Mouse (Mus musculus) right cerebral cortex, adult 18-20 months (tissue): ENCODE data around the gene Zfyve26.
A peak's percentile ranks its signal among the peaks of the same experiment; 100 is the strongest.
"Not testable (repeated sequence)": the region's sequence is repeated elsewhere in the genome, so short reads cannot be mapped to it uniquely, and the experiment has no call there.

Experiments
- DNase-seq: peaks from one replicate; pipeline ENCODE4 v3.0.0; 2022; ENCODE audit warnings: mixed read lengths

Zfyve26 gene

GRCm38 (mm10) chr12:79296126-79296816 lies at the start of gene Zfyve26:
Zfyve26 (minus strand) TSS chr12:79296304.
- DNase-seq: peak; percentile 97

GRCm38 (mm10) chr12:79341291-79341845 lies 45.3 kb upstream of the Zfyve26 start:
- no peak for DNase-seq

- DNase-seq: no peak
These were observed 44.4 kb upstream of the Zfyve26 start for GRCm38 (mm10) chr12:79340513-79340912.

GRCm38 (mm10) chr12:79338791-79339190 lies 42.7 kb upstream of the Zfyve26 start:
- no peak for DNase-seq

GRCm38 (mm10) chr12:79331722-79332121 lies 35.6 kb upstream of the Zfyve26 start:
- no peak for DNase-seq

GRCm38 (mm10) chr12:79330571-79330970 lies 34.5 kb upstream of the Zfyve26 start:
- no peak for DNase-seq

GRCm38 (mm10) chr12:79327868-79328267 lies 31.8 kb upstream of the Zfyve26 start:
- DNase-seq: no peak

- DNase-seq: no peak
These were observed 30.6 kb upstream of the Zfyve26 start for GRCm38 (mm10) chr12:79326745-79327144.

GRCm38 (mm10) chr12:79326236-79326635 lies 30.1 kb upstream of the Zfyve26 start:
- no peak for DNase-seq

GRCm38 (mm10) chr12:79322539-79322938 lies 26.4 kb upstream of the Zfyve26 start:
- not testable (repeated sequence) for DNase-seq

GRCm38 (mm10) chr12:79320895-79321294 lies 24.8 kb upstream of the Zfyve26 start:
- no peak for DNase-seq

- no peak for DNase-seq
These were observed 21.2 kb upstream of the Zfyve26 start for GRCm38 (mm10) chr12:79317339-79317738.

- DNase-seq: no peak
These were observed 17.6 kb upstream of the Zfyve26 start for GRCm38 (mm10) chr12:79313721-79314120.

GRCm38 (mm10) chr12:79306013-79306412 lies 9.9 kb upstream of the Zfyve26 start:
- no peak for DNase-seq

- DNase-seq: no peak
These were observed 9.0 kb upstream of the Zfyve26 start for GRCm38 (mm10) chr12:79305131-79305530.

- DNase-seq: peak; percentile 61
These were observed 5.7 kb upstream of the Zfyve26 start for GRCm38 (mm10) chr12:79301802-79302201.

- no peak for DNase-seq
These were observed 2.0 kb upstream of the Zfyve26 start for GRCm38 (mm10) chr12:79297884-79298636.

GRCm38 (mm10) chr12:79297121-79297576 lies 1.0 kb upstream of the Zfyve26 start, which contains the start of gene Rad51b:
Rad51b (plus strand) TSS chr12:79297282.
- DNase-seq: peak; percentile 84

GRCm38 (mm10) chr12:79292874-79293273 lies 3.2 kb downstream of the Zfyve26 start:
- no peak for DNase-seq

GRCm38 (mm10) chr12:79282595-79282994 lies 13.5 kb downstream of the Zfyve26 start:
- DNase-seq: no peak

- peak; percentile 20 for DNase-seq
These were observed 16.5 kb downstream of the Zfyve26 start for GRCm38 (mm10) chr12:79279513-79280115.

GRCm38 (mm10) chr12:79272604-79273003 lies 23.5 kb downstream of the Zfyve26 start:
- no peak for DNase-seq

GRCm38 (mm10) chr12:79261035-79261434 lies 35.1 kb downstream of the Zfyve26 start:
- peak; percentile 15 for DNase-seq
